Mouse (Mus musculus): ENCODE results near the gene 1600014C23Rik. TPM values are rescaled to one million over a fixed set of nuclear protein-coding genes. Genes with fewer than 3 reads are reported as not detected.
A peak's percentile ranks its signal among the peaks of the same experiment; 100 is the strongest.

The 1600014C23Rik gene
- total RNA-seq, 2 experiments from 2014 or later: not detected

DNA sequence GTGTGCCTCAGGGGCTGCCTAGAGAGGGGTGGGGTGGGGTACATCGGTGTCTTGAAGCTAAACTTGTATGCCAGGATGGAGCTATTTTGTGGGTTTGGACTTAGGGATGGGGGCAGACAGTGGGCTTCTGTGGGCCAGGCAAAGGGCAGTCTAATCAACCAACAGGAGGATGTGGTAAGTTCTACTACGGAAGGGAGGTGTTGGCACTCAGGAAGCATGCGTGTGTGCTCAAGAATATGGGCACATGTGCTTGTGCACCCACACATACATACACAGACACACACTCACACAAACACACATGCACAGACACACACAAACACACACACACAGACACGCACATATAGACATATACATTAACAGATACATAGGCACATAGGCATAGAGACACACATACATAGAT lies 13.6 kb upstream of the 1600014C23Rik start:
- no peak for TF ChIP-seq CTCF (conservative IDR thresholded peaks at IDR 0.05)
- no peak for DNase-seq (ENCODE audit: low spot score in 2 of 2)
- Histone ChIP-seq H3K27ac (no peak overlapping the region), H3K4me3 (no peak overlapping the region)

DNA sequence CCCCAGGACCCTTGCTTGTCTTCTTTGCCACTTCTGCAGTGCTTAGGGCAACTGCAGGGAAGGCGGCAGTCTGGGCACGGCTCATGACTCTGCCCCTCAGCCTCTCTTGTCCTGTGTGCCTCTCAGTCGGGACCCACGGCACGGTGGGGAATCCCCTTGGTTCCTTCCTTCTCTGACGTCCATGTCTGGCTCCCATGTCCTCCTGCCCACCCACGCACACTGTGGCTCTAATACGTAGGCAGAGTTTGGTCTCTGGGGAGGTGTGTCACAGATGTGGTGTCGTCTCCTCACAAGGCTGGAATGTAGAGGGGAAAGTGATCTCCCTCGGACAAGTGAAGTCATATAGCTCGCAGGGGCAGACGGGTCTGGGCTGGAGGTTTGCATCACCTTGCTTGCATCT lies 13.1 kb upstream of the 1600014C23Rik start:
- Histone ChIP-seq H3K4me3 (no peak overlapping the region), H3K27ac (no peak overlapping the region)
- no peak for TF ChIP-seq CTCF (conservative IDR thresholded peaks at IDR 0.05)
- no peak for DNase-seq (ENCODE audit: low spot score in 2 of 2)

DNA sequence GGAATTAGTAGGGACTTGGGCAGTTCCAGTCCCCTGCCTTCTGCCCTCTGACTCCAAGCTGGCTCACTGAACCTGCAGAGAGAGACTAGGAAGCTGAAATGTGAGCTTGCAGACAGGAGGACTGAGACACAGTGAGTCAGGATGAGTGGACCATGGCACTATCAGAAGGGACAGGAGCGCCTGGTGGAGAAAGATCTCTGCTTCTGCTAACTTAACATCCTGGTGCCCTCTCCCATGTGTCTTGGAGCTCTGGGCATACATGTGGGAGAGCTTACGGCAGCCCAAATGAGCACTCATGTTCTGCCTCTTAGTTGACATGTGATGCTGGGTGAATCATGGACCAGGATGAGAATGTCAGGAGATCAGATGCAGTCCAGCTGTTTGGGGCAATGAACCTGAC lies 12.0 kb upstream of the 1600014C23Rik start:
- Histone ChIP-seq H3K27ac (no peak overlapping the region), H3K4me3 (no peak overlapping the region)
- no peak for DNase-seq (ENCODE audit: low spot score in 2 of 2)
- no peak for TF ChIP-seq CTCF (conservative IDR thresholded peaks at IDR 0.05)

DNA sequence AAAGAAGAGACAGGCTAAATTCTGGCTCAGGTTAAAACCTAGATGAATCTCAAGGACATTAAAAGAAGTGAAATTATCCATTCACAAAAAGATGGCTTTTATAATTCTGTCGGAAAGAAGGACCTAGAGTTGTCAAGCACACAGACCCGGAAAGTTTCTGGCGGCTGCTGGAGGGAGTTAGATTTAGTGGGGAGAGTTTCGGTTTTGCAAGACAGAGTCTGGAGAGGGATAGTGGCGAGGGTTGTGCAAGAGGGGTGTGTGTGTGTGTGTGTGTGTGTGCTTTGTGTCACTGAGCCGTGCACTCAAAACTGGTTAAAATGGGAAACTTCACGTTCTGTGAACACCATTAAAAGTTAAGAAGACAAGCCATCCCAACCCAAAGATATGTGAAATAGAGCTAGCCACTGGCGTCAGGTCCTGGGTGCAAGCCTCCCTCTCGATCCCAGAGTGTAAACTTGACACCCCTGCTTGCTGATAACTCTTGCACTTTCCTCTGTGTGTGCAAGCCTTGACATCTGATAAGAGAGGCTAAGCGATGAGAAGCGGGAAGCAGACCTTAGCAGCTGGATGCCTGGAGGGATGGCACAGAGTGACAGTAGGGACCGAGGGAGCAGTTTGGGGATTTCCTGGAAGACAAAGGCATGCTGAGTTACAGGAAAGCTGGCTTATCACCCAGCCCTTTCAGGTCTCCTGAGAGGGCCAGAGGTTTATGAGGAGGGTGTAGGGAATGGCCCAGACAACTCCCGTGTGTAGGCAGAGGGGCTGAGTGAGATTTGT lies 8.9 kb upstream of the 1600014C23Rik start:
- no peak overlapping the region for H3K27ac ChIP-seq
- TF ChIP-seq CTCF (conservative IDR thresholded peaks at IDR 0.05): no peak
- DNase-seq (ENCODE audit: low spot score in 2 of 2): no peak
- H3K4me3 ChIP-seq: no peak overlapping the region

DNA sequence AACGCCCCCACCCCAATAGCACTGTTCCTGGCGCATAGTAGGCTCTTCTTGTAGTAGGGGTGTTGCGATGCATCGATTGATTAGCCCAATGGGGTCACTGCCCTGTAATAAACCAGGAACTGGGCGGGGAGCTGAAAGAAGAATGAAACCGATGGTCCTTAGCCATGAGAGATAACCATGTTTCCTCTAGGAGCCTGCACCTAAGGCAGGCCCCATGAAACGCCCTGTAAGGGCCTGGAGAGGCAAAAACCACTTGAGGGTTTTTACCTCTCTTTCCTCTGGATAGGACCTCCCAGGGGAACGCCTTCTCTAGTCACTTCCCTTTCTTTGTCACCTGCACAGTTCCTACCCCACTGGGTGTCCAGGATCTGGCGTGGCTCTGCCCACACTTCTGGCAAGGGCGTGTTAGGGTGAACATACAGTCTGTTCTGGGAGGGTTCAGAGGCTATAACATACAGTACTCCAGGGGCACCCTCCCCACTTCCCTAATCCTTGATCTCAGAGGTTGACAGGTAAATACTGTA lies 3.5 kb upstream of the 1600014C23Rik start:
- no peak for DNase-seq (ENCODE audit: low spot score in 2 of 2)
- Histone ChIP-seq H3K4me3 (peak overlapping the region; percentile 60), H3K27ac (peak overlapping the region; percentile 93)
- TF ChIP-seq CTCF (conservative IDR thresholded peaks at IDR 0.05): no peak

DNA sequence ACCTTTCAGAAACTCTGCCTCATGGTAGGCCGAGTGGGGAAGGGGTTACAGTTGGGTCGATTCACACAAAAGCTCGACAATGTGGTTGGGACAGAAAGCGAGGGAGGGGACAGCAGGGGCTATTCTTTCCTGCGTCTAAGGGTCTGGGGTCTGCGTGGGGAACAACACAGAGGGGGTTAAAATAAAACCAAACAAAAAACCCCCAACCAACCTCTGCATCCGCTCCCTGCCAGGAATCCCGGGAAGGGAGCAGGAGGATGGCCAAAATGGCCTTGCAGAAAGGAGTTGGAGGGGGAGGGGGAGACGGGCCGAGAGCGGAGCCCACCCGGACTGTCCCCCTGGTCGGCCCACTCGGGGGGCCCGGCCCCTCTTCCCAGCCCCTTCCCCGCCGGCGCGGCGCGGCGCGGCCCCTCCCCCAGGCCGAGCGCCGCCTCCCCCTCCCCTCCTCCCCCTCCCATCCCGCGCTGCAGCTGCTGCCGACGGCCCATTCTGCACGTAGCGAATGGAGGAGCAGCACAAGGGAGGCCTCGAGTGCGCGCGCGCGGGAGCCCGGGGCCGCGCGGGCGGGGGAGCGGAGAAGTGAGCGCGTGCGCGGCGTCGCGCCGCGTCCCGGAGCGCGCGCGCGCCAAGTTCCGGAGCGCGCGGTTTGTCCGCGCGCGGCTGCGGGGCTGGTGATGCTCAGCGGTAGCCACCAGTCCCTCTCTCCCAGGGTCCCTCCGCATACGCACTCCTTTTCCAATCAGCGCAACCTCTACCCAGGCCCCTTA lies 2.9 kb upstream of the 1600014C23Rik start:
- no peak for TF ChIP-seq CTCF (conservative IDR thresholded peaks at IDR 0.05)
- DNase-seq (ENCODE audit: low spot score in 2 of 2): peak; percentile 91
- Histone ChIP-seq H3K27ac (peak overlapping the region; percentile 98), H3K4me3 (peak overlapping the region; percentile 81)

DNA sequence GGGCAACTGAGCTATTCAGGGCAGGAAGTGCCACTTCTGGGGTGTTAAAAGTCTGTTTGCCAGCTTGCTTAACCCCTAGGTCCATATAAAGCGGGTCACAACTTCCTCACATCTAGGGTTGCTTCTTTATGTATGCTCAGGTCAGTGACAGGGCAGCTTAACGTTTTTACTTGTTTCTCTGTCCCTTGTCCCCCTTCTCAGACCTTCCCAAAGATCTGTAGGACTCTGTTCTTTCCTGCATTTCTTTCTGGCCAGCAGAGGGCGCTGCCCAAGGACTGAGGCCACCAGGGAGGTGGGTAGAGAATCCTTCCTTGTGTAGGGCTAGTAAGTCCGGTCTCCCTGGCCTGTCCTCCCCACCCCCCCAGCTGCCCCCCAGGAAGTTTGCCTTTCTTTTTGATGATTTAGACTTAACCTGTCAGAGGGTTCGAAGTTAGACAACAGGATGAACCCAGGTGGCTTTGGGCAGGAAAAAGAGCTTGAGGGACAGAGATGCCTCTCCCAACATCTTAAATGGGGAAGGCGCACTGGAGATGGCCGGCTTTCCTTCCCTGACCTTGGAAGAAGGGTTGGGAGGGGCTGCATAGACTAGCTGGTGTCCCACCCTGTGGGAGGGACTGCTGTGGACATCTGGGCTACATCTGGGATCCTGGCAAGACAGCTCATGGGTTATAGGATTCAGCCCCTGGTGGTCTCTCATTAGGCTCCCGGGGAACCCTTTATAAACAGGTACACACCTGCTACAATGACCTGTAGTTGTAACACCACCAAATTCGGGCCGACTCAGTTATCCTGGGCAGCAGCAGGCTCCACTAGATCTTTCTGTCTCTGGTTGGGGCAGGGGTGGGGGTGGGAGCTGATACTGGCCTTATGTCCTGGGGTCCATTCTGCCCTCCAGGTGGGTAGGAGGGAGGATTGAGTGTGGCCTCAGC lies 2.0 kb upstream of the 1600014C23Rik start:
- DNase-seq (ENCODE audit: low spot score in 2 of 2): peak; percentile 84 to 86
- peak overlapping the region; percentile 81 for H3K4me3 ChIP-seq
- H3K27ac ChIP-seq: peak overlapping the region; percentile 98
- TF ChIP-seq CTCF (conservative IDR thresholded peaks at IDR 0.05): peak; percentile 92

DNA sequence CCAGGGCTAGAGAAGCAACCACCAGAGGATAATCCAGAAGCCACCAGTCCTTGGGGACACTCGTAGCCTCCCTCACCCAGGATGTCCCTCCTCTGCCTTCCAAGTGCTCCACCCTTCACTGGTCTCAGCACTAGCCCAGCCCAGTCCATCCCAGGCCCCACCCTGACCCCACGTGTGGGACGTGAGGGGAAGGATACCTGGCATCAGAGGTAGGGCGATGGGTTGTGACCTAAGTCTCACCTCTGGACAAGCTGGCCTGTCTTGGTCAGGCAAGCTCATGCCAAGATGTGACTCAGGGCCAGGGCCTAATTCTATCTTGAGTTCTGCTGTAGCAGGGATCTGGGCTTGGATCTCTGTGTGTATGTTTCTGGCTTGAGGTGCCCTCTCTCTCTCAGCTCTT lies 1.2 kb upstream of the 1600014C23Rik start:
- TF ChIP-seq CTCF (conservative IDR thresholded peaks at IDR 0.05): no peak
- Histone ChIP-seq H3K4me3 (no peak overlapping the region), H3K27ac (peak overlapping the region; percentile 82)
- DNase-seq (ENCODE audit: low spot score in 2 of 2): no peak

DNA sequence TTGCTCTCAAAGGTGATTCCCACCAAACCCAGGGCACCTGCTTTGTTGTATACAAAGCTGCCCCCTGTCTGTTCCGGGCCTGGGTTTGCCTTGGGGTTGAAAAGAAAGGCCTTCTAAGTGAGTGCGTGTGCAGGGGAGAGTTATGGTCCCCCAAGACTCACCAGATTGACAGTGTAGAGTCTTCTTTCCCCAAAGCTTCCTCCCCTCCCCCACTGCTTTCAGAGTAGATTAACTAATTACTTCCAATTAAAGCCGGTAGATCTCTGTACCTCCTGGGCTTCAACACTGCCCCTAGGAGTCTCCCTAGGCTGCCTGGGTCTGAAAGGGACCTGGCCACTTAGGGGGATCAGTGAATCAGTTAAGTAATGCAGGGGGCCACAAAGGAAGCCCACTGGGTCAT lies 689 bp upstream of the 1600014C23Rik start:
- no peak for TF ChIP-seq CTCF (conservative IDR thresholded peaks at IDR 0.05)
- Histone ChIP-seq H3K27ac (peak overlapping the region; percentile 82), H3K4me3 (no peak overlapping the region)
- no peak for DNase-seq (ENCODE audit: low spot score in 2 of 2)

DNA sequence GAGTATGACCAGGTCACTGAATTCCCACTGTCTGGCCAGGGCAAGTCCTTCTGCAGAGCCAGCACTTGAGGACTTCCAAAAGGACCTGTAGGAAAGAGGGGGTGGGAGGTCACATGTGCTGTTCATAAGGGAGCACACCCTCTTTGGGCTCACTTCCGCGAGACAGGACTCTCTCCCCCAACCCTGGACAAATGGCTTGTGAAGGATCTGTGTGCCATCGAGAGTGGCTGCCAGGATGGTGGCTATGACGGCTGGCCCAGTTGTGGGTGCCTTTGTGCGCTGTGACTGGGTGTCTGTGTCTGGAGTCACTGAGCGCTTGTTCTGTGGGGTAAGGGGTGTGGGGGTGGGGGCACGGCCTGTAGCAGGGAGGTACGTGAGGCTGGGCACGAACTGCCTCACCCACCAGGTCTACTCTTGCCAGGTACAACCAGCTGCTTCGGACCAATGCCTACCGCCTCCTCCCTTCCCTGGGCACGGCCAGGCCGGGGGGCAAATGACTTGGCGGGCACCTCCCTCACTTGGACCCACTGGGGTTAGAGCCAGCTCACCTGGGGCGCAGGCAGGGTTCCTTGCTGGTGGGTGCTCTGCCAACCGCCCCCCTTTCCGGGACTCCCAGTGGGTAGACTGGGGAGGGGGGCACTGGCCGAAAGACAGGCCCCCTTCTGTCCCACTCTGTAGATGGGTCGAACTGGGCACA lies 458 bp downstream of the 1600014C23Rik start:
- peak overlapping the region; percentile 39 for H3K4me3 ChIP-seq
- no peak for DNase-seq (ENCODE audit: low spot score in 2 of 2)
- TF ChIP-seq CTCF (conservative IDR thresholded peaks at IDR 0.05): no peak
- peak overlapping the region; percentile 82 for H3K27ac ChIP-seq

DNA sequence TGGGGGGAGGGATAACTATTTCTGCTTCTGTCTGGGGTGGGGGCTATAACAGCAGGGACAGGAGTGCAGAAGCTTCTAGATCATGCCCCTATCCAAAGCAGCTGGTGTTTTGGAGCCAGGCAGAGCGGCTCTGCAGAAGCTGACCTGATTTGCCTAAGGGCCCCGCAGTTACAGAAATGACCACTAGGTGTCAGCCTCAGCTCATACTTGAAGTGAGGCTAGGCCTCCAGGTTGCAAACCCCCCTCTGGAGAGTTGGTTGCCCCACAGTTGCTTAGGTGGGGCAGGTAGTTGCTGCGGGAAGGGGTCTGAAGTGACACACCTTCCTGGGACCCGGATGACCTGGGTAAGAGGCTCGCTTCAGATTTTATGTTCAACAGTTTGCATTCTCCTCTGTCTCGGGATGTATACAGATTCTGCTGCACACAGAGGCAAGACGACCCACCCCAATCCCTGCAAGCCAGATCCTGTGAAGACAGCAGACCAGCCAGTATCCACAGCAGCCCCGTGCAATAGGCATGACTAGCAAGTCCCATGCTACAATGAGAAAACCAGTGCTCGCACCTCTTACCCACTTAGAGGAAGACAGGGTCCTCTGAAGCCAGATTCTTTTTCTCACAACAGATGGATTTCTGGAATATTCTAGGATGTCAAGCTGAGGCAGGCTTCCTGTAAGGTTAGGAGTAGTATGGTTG lies 2.3 kb downstream of the 1600014C23Rik start:
- H3K27ac ChIP-seq: peak overlapping the region; percentile 46; the same call in 1 of the 2 replicates
- DNase-seq (ENCODE audit: low spot score in 2 of 2): peak; percentile 84 to 92
- peak; percentile 98 for TF ChIP-seq CTCF (conservative IDR thresholded peaks at IDR 0.05)
- no peak overlapping the region for H3K4me3 ChIP-seq
